Mouse (Mus musculus) retina, postnatal 1 day (tissue): Measurements from ENCODE around the gene Gls.

ENCODE experiments used
- DNase-seq: peaks from one replicate; pipeline ENCODE4 v3.0.0-alpha.2; 2012

The Gls gene

DNA sequence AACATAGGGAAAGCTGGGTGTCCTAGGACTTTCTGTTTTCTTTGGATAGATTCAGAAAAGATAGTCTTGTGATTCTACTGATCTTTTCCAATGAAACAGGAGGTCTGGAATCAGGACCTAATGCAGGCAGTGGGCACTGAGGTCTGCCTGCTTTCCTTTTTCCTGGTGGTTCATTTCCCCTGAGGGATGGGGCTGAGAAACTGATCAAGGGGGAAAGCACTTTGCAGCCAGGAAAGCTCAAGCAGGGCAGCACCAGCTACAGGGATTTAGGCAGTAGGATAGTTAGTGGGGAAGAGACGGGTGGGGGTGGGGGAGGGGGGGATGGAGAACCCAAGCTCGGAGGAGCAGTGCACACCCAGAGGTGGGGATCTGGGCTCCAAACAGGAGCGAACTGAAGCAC lies 80.1 kb downstream of the Gls start:
- DNase-seq: no peak

DNA sequence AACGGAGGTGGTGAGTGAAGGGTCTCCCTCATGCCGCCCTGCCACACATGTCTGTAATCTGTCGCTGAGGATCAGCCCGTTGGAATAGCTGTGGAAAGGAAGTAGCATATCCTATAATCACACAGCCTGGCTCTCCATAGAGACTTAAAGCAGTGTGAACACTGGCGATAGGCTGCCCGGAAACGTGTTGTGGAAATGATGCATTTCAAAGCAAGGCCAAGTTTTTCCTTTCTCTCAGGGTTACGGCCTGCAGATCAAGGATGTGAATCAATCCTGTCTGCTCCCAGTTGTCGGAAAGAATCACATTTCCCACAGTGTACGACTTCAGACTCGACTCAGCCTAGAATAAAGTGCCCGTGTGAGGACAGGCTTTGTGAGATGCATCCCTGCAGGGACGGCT lies 80.7 kb downstream of the Gls start:
- DNase-seq: no peak

DNA sequence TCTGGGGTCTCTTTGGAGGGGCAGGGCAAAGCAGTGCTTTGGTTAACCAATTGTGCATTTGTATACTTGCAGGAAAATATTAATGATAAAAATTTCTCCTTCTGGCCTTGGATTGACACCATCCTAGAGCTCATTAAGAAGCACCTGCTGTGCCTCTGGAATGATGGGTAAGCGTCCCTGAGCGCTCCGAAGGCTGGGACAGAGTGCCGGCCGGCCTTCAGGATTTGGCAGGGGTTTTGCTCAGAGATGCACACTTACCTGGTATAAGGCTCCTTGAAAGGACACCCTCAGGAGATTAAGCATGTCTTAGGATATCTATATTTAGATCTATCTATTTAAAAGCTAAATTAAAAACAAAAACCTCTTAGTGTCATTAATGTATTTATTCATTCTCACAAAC lies 81.9 kb downstream of the Gls start:
- DNase-seq: no peak

GRCm38 (mm10) chr1:52150676-52151075 lies 82.4 kb downstream of the Gls start:
- DNase-seq: no peak

- DNase-seq: peak; percentile 92
Measured at GRCm38 (mm10) chr1:52149934-52150346, 83.1 kb downstream of the Gls start.

- no peak for DNase-seq
Measured at GRCm38 (mm10) chr1:52148696-52149095, 84.3 kb downstream of the Gls start.

GRCm38 (mm10) chr1:52148178-52148577 lies 84.9 kb downstream of the Gls start:
- no peak for DNase-seq

DNA sequence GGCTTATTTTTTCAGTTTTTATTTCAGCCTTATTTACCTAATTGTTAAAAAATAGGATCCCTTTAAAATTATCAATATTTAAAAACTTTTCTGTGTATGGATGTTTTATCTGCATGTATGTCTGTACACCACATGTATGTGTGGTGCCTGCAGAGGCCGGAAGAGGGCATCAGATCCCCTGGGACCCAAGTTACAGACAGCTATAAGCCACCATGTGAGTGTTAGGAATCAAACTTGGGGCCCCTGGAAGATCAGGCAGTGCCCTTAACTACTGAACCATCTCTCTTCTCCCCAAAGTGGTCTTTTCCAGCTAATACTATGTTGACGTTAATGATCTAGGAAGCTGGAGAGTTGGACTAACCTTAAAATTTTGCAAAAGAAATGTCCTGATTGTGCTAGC lies 85.6 kb downstream of the Gls start:
- DNase-seq: no peak

DNA sequence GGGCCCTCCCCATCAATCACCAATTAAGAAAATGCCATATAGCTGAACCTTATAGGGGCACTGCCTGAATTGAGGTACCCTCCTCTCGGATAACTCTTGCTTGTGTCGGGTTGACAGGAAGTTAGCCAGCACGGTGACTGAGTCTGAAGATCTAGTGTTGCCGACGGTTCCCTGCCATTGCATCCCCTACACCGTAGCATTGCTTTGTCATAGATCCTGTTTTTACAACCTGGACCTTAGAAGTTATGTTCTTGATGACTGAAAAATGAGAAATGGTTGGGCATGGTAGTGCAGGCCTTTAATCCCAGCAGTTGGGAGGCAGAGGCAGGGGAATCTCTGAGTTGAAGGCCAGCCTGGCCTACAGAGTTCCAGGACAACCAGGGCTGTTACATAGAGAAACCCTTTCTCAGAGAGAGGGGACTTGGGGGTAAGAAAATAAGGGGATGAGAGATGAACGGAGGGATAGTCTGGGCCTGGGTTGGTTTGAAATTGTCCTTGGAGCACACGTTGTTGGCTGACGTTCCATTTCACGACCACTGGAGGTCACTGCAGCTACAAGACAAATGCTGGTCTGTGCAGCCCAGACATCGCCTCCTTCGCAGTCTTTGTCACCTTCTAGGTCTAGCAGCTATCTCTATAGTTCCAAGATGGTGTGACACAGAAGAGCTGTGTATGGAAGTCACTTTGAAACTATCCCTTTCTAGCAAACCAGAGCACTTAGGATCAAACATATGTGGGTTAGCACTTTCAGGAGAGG lies 86.6 kb downstream of the Gls start:
- DNase-seq: peak; percentile 81

DNA sequence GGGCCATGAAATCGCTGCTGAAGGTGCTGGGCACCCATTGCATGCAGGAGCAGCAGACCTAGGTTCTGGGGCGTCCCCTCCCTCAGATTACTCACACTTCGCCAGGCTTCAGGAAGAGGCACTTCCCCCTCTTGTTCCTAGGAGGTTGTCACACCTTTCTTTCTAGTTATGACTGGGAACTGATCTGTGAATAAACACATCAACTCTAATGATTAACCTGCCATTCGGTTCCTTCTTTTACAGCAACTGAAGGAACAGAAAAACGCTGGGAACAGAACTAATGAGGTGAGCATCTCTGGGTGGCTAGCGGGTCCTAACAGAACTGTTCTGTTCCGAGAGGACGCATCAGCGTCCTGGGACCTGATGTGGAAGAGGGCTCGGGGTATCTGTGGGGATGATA lies 88.1 kb downstream of the Gls start:
- no peak for DNase-seq

GRCm38 (mm10) chr1:52143596-52144156 lies 89.4 kb downstream of the Gls start:
- no peak for DNase-seq

GRCm38 (mm10) chr1:52143191-52143590 lies 89.8 kb downstream of the Gls start:
- DNase-seq: no peak

- no peak for DNase-seq
Measured at GRCm38 (mm10) chr1:52142117-52142516, 90.9 kb downstream of the Gls start.

DNA sequence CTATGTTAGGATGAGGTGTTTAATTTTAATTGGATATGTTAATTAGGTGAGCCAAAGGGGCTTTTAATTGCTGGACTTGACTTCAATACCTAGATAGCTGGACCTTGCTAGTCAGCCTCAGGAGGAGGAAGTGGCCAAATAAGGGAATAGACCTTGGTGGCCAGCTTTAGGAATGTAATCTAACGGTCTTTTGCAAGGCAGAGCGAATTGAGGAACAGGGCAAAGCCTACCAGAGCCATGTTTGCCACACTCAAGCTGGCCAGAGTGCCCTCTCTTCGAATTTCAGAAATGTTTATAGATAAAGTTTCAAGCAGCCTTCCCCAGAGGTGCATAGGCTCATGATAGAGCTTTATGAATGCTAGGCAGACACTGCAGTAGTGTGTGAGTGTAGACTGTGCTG lies 91.5 kb downstream of the Gls start:
- no peak for DNase-seq

- DNase-seq: no peak
Measured at GRCm38 (mm10) chr1:52140534-52140933, 92.5 kb downstream of the Gls start.

GRCm38 (mm10) chr1:52137292-52137691 lies 95.7 kb downstream of the Gls start:
- DNase-seq: peak; percentile 46

DNA sequence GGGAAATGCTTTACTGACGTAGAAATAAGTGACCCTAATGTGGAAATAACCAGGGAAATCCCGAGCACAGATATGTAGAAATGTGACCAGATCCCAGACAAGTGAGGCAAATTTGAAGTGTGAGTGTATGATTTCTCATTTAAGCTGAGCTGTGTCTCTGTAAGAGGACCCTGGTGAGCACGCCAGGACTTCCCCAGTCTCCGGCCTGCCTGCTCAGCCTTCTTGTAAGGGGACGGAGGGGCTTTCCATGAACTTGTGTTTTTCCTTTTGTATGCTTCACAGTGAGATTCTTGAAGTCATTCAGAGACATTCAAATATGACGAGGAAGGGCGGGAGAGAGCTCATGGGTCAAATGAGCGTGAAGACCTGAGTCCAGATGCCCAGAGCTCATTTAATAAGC lies 99.8 kb downstream of the Gls start:
- no peak for DNase-seq

GRCm38 (mm10) chr1:52131787-52132377 lies 101.2 kb downstream of the Gls start:
- no peak for DNase-seq

- no peak for DNase-seq
Measured at GRCm38 (mm10) chr1:52129794-52130193, 103.2 kb downstream of the Gls start.

GRCm38 (mm10) chr1:52127350-52127749 lies 105.7 kb downstream of the Gls start:
- DNase-seq: no peak

DNA sequence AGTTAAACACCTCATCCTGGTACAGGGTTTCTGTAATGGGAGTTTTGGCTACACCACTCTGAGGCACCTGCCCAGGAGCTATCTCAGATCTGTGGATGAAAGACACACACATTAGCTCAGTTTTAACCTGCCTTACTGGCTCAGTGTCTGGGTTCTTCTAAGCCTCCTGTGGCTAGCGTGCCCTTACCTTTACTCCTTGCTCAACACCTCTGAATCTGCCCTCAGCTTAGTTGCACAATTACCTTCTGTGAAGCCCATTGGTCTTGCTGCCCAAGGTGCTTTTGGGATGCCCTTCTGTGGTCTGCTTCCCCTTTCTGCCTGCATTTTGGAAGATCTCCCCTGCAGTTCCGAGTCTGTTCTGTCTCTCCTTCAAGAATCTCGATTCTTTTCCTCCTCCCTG lies 108.2 kb downstream of the Gls start:
- no peak for DNase-seq

DNA sequence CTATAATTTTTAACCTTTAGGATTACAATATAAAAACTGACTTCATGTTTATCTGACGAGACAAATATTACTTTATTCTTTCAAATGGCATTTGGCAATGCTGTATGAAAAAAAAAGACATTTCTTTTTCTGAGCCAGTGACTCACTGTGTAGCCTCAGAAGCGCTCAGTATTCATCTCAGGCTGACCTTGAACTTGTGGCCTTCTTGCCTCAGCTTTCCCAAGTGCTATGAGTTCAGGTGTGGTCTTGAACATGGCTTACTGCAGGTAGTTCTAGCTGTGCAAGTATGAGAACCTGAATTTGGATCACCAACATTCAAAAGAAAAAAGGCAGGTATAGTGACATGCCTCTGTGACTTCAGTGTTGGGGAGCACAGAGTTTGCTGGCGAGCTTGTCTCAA lies 112.0 kb downstream of the Gls start:
- DNase-seq: no peak

- DNase-seq: no peak
Measured at GRCm38 (mm10) chr1:52120191-52120590, 112.8 kb downstream of the Gls start.

DNA sequence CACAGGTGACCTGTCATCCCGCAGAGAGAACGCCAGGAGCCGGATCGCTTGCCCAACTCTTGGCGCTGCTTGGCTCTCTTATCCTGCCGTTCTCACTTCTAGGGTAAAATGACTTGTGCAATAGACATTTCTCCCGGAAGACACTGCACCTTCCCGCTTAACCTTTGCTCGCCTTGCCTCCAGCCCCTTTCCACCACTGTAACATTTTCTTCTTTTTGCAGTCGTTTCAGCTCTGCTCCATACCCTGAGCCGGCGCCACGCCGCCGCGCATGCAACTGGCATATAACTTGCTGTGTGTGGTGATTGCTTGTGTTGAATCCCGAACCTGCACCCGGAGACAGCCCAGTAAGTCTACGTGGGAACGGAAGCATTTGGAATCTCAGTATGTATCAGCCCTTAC lies 113.3 kb downstream of the Gls start:
- DNase-seq: no peak
